Mouse (Mus musculus): ENCODE data around the gene Aldh3a1. TPM values are rescaled to one million over a fixed set of nuclear protein-coding genes. Genes with fewer than 3 reads are reported as not detected.
"Not testable (repeated sequence)": the region's sequence is repeated elsewhere in the genome, so short reads cannot be mapped to it uniquely, and the experiment has no call there.

Aldh3a1 gene
- total RNA-seq, 2 experiments from 2014 or later = 0.91 to 3.3 TPM

GRCm38 (mm10) chr11:61192123-61192522, 15.2 kb upstream of the Aldh3a1 start:
- intact Hi-C loops (cut with DNase I) = loop anchor here (2.0 to 5.0 kb wide), 4 partner anchors 40 to 217 kb away; partner anchors contain the start of gene Slc47a2
- DNase-seq (ENCODE audit: low spot score in 2 of 2) = not testable (repeated sequence)

GRCm38 (mm10) chr11:61192779-61193178, 14.6 kb upstream of the Aldh3a1 start:
- intact Hi-C loops (cut with DNase I) = loop anchor here (2.0 to 5.0 kb wide), 4 partner anchors 40 to 216 kb away; partner anchors contain the start of gene Slc47a2
- no peak for DNase-seq (ENCODE audit: low spot score in 2 of 2)

GRCm38 (mm10) chr11:61193392-61193791, 13.9 kb upstream of the Aldh3a1 start:
- peak; percentile 70 to 75 for DNase-seq (ENCODE audit: low spot score in 2 of 2)
- intact Hi-C loops (cut with DNase I) = loop anchor here (2.0 to 5.0 kb wide), 4 partner anchors 39 to 215 kb away; partner anchors contain the start of gene Slc47a2

- intact Hi-C loops (cut with DNase I) = no loop called here
- no peak for DNase-seq (ENCODE audit: low spot score in 2 of 2)
These were observed 10.6 kb upstream of the Aldh3a1 start for GRCm38 (mm10) chr11:61196616-61197353.

- intact Hi-C loops (cut with DNase I) = no loop called here
- DNase-seq (ENCODE audit: low spot score in 2 of 2) = no peak
These were observed 9.4 kb upstream of the Aldh3a1 start for GRCm38 (mm10) chr11:61197935-61198334.

- no peak for DNase-seq (ENCODE audit: low spot score in 2 of 2)
- intact Hi-C loops (cut with DNase I) = no loop called here
These were observed 7.5 kb upstream of the Aldh3a1 start for GRCm38 (mm10) chr11:61199620-61200362.

- DNase-seq (ENCODE audit: low spot score in 2 of 2) = no peak
- intact Hi-C loops (cut with DNase I) = no loop called here
These were observed 5.2 kb upstream of the Aldh3a1 start for GRCm38 (mm10) chr11:61202186-61202585.

GRCm38 (mm10) chr11:61202810-61203209, 4.5 kb upstream of the Aldh3a1 start:
- intact Hi-C loops (cut with DNase I) = no loop called here
- DNase-seq (ENCODE audit: low spot score in 2 of 2) = no peak

GRCm38 (mm10) chr11:61205167-61205950, 2.0 kb upstream of the Aldh3a1 start:
- intact Hi-C loops (cut with DNase I) = no loop called here
- no peak for DNase-seq (ENCODE audit: low spot score in 2 of 2)

- intact Hi-C loops (cut with DNase I) = no loop called here
- DNase-seq (ENCODE audit: low spot score in 2 of 2) = no peak
These were observed 1.2 kb upstream of the Aldh3a1 start for GRCm38 (mm10) chr11:61206136-61206535.

GRCm38 (mm10) chr11:61208316-61208715, 979 bp downstream of the Aldh3a1 start:
- intact Hi-C loops (cut with DNase I) = no loop called here

GRCm38 (mm10) chr11:61212102-61212501, 4.8 kb downstream of the Aldh3a1 start:
- DNase-seq (ENCODE audit: low spot score in 2 of 2) = no peak
- intact Hi-C loops (cut with DNase I) = no loop called here

More at GRCm38 (mm10) chr11:61208316-61208715, 979 bp downstream of the Aldh3a1 start:
- DNase-seq (ENCODE audit: low spot score in 2 of 2) = no peak

- DNase-seq (ENCODE audit: low spot score in 2 of 2) = no peak
- intact Hi-C loops (cut with DNase I) = no loop called here
These were observed 8.6 kb downstream of the Aldh3a1 start for GRCm38 (mm10) chr11:61215936-61216335.

GRCm38 (mm10) chr11:61220156-61220881, 13.0 kb downstream of the Aldh3a1 start:
- intact Hi-C loops (cut with DNase I) = no loop called here
- DNase-seq (ENCODE audit: low spot score in 2 of 2) = no peak

- DNase-seq (ENCODE audit: low spot score in 2 of 2) = no peak
- intact Hi-C loops (cut with DNase I) = no loop called here
These were observed 14.7 kb downstream of the Aldh3a1 start for GRCm38 (mm10) chr11:61222007-61222406.

- intact Hi-C loops (cut with DNase I) = no loop called here
- DNase-seq (ENCODE audit: low spot score in 2 of 2) = no peak
These were observed 15.8 kb downstream of the Aldh3a1 start for GRCm38 (mm10) chr11:61222971-61223745.

- intact Hi-C loops (cut with DNase I) = no loop called here
- no peak for DNase-seq (ENCODE audit: low spot score in 2 of 2)
These were observed 17.0 kb downstream of the Aldh3a1 start for GRCm38 (mm10) chr11:61224234-61224744.

GRCm38 (mm10) chr11:61224907-61225306, 17.6 kb downstream of the Aldh3a1 start:
- DNase-seq (ENCODE audit: low spot score in 2 of 2) = no peak

More at GRCm38 (mm10) chr11:61224907-61225306, 17.6 kb downstream of the Aldh3a1 start:
- intact Hi-C loops (cut with DNase I) = no loop called here
